Mouse (Mus musculus): ENCODE measurements around the gene Lrrc4b. TPM values are rescaled to one million over a fixed set of nuclear protein-coding genes. Genes with fewer than 3 reads are reported as not detected.
A peak's percentile ranks its signal among the peaks of the same experiment; 100 is the strongest.

The Lrrc4b gene
- polyA plus RNA-seq, 2 experiments: 1.6 to 15.3 TPM

GRCm38 (mm10) chr7:44482836-44483435 lies 54.1 kb downstream of the Lrrc4b start:
- H3K4me1 ChIP-seq (ENCODE audit: control insufficient read depth, insufficient read depth, low read length): no peaks in the 10 kb centered on the region
- ATAC-seq (ENCODE audit: low FRiP score, low read depth) (no peak), DNase-seq (ENCODE audit: low spot score) (no peak)
- 0 out of 2 replicates have a peak, but pooled peaks cover 13% of the 10 kb centered on the region for H3K27me3 ChIP-seq (ENCODE audit: control insufficient read depth, insufficient read depth, low read length)
- H3K9ac ChIP-seq (ENCODE audit: low read depth, low read length, severe bottlenecking): no peak overlapping the region
- 0 out of 2 replicates have a peak, but pooled peaks cover 2% of the 10 kb centered on the region for H3K36me3 ChIP-seq (ENCODE audit: control insufficient read depth, insufficient read depth, low read length)
- TF ChIP-seq POLR2A (IDR thresholded peaks at IDR 0.05; ENCODE audit: borderline replicate concordance, extremely low read depth, insufficient read depth, insufficient read length): no peak
- no peak overlapping the region for H3K27ac ChIP-seq (replicated peaks; ENCODE audit: low read depth, low read length)
- no peak overlapping the region for H3K4me3 ChIP-seq (replicated peaks; ENCODE audit: low read length)
- H3K9me3 ChIP-seq (ENCODE audit: control insufficient read depth, low read length): no peaks in the 10 kb centered on the region
- WGBS: 60% methylated on average over 3 of the region's 3 CpGs
- H3K4me2 ChIP-seq (replicated peaks; ENCODE audit: low read depth, low read length, severe bottlenecking): no peak overlapping the region

DNA sequence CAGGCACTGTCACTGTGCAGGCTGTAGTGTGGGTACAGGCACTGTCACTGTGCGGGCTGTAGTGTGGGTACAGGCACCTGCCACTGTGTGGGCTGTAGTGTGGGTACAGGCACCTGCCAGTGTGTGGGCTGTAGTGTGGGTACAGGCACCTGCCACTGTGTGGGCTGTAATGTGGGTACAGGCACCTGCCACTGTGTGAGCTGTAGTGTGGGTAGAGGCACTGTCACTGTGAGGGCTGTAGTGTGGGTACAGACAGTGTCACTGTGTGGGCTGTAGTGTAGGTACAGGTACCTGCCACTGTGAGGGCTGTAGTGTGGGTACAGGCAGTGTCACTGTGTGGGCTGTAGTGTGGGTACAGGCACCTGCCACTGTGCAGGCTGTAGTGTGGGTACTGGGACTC lies 55.3 kb downstream of the Lrrc4b start:
- no peak overlapping the region for H3K4me3 ChIP-seq (replicated peaks; ENCODE audit: low read length)
- peaks cover 13% of the 10 kb centered on the region for H3K36me3 ChIP-seq (ENCODE audit: control insufficient read depth, insufficient read depth, low read length)
- H3K9me3 ChIP-seq (ENCODE audit: control insufficient read depth, low read length): no peaks in the 10 kb centered on the region
- DNase-seq (ENCODE audit: low spot score) (no peak), ATAC-seq (ENCODE audit: low FRiP score, low read depth) (no peak)
- TF ChIP-seq POLR2A (IDR thresholded peaks at IDR 0.05; ENCODE audit: borderline replicate concordance, extremely low read depth, insufficient read depth, insufficient read length): no peak
- no peaks in the 10 kb centered on the region for H3K4me1 ChIP-seq (ENCODE audit: control insufficient read depth, insufficient read depth, low read length)
- 100% methylated on average over 1 of the region's 1 CpGs for WGBS
- no peak overlapping the region for H3K9ac ChIP-seq (ENCODE audit: low read depth, low read length, severe bottlenecking)
- 0 out of 2 replicates have a peak, but pooled peaks cover 4% of the 10 kb centered on the region for H3K27me3 ChIP-seq (ENCODE audit: control insufficient read depth, insufficient read depth, low read length)
- no peak overlapping the region for H3K4me2 ChIP-seq (replicated peaks; ENCODE audit: low read depth, low read length, severe bottlenecking)
- H3K27ac ChIP-seq (replicated peaks; ENCODE audit: low read depth, low read length): no peak overlapping the region

DNA sequence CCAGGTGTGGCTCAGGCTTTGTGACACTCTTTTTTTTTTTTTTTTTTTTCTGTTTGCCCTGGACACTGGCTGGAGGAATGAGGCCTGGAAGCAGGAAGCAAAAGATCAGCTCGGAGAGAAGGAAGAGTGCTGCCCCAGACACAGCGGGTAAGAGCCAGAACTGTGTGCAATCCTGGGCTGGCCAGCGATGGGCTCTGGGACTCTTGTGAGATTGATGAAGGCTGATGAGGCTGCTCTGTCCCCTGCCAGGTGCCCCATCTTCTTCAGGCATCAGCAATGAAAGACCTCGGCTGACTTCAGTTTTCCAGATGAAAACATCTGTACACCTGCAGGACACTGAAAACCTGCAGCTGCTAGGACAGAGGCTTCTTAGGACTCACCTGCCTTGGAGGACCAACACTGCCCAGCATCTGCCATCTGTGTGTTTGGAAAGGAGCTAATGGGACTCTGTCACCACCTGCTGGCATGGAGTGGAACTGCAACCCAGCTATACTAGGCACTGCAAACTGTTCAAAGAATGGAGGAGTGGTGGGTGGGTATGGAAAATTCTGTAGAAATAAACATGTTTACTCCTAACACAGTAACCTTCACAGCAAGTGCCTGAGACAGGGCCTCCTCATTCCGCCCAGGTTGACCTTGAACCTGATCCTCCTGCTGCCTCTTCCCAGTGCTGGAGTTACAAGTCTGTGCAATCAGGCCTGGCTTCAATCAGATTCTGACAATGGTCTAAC lies 56.2 kb downstream of the Lrrc4b start:
- 0 out of 2 replicates have a peak, but pooled peaks cover 4% of the 10 kb centered on the region for H3K27me3 ChIP-seq (ENCODE audit: control insufficient read depth, insufficient read depth, low read length)
- DNase-seq (ENCODE audit: low spot score) (peak; percentile 82), ATAC-seq (ENCODE audit: low FRiP score, low read depth) (peak; percentile 62)
- peak; percentile 15; the same call in 1 of the 2 replicates for TF ChIP-seq POLR2A (IDR thresholded peaks at IDR 0.05; ENCODE audit: borderline replicate concordance, extremely low read depth, insufficient read depth, insufficient read length)
- no peak overlapping the region for H3K9ac ChIP-seq (ENCODE audit: low read depth, low read length, severe bottlenecking)
- H3K4me2 ChIP-seq (replicated peaks; ENCODE audit: low read depth, low read length, severe bottlenecking): no peak overlapping the region
- no peak overlapping the region for H3K27ac ChIP-seq (replicated peaks; ENCODE audit: low read depth, low read length)
- H3K4me1 ChIP-seq (ENCODE audit: control insufficient read depth, insufficient read depth, low read length): no peaks in the 10 kb centered on the region
- peaks cover 20% of the 10 kb centered on the region for H3K36me3 ChIP-seq (ENCODE audit: control insufficient read depth, insufficient read depth, low read length)
- H3K4me3 ChIP-seq (replicated peaks; ENCODE audit: low read length): no peak overlapping the region
- 45% methylated on average over 5 of the region's 5 CpGs for WGBS
- no peaks in the 10 kb centered on the region for H3K9me3 ChIP-seq (ENCODE audit: control insufficient read depth, low read length)

- WGBS: 75% methylated on average over 7 of the region's 7 CpGs
- Histone ChIP-seq H3K9me3 (ENCODE audit: control insufficient read depth, low read length) (no peaks in the 10 kb centered on the region), H3K27me3 (ENCODE audit: control insufficient read depth, insufficient read depth, low read length) (0 out of 2 replicates have a peak, but pooled peaks cover 4% of the 10 kb centered on the region), H3K27ac (replicated peaks; ENCODE audit: low read depth, low read length) (no peak overlapping the region), H3K4me2 (replicated peaks; ENCODE audit: low read depth, low read length, severe bottlenecking) (no peak overlapping the region), H3K4me1 (ENCODE audit: control insufficient read depth, insufficient read depth, low read length) (no peaks in the 10 kb centered on the region), H3K36me3 (ENCODE audit: control insufficient read depth, insufficient read depth, low read length) (peaks cover 26% of the 10 kb centered on the region), H3K4me3 (replicated peaks; ENCODE audit: low read length) (no peak overlapping the region), H3K9ac (ENCODE audit: low read depth, low read length, severe bottlenecking) (no peak overlapping the region)
- TF ChIP-seq POLR2A (IDR thresholded peaks at IDR 0.05; ENCODE audit: borderline replicate concordance, extremely low read depth, insufficient read depth, insufficient read length): no peak
- DNase-seq (ENCODE audit: low spot score) (no peak), ATAC-seq (ENCODE audit: low FRiP score, low read depth) (no peak)
Observed at GRCm38 (mm10) chr7:44485572-44486195, 56.9 kb downstream of the Lrrc4b start.

- 67% methylated on average over 13 of the region's 13 CpGs for WGBS
- Histone ChIP-seq H3K9me3 (ENCODE audit: control insufficient read depth, low read length) (no peaks in the 10 kb centered on the region), H3K27me3 (ENCODE audit: control insufficient read depth, insufficient read depth, low read length) (0 out of 2 replicates have a peak, but pooled peaks cover 4% of the 10 kb centered on the region), H3K4me2 (replicated peaks; ENCODE audit: low read depth, low read length, severe bottlenecking) (no peak overlapping the region), H3K36me3 (ENCODE audit: control insufficient read depth, insufficient read depth, low read length) (peaks cover 40% of the 10 kb centered on the region), H3K4me3 (replicated peaks; ENCODE audit: low read length) (no peak overlapping the region), H3K9ac (ENCODE audit: low read depth, low read length, severe bottlenecking) (no peak overlapping the region), H3K4me1 (ENCODE audit: control insufficient read depth, insufficient read depth, low read length) (no peaks in the 10 kb centered on the region), H3K27ac (replicated peaks; ENCODE audit: low read depth, low read length) (no peak overlapping the region)
- DNase-seq (ENCODE audit: low spot score) (no peak), ATAC-seq (ENCODE audit: low FRiP score, low read depth) (no peak)
- TF ChIP-seq POLR2A (IDR thresholded peaks at IDR 0.05; ENCODE audit: borderline replicate concordance, extremely low read depth, insufficient read depth, insufficient read length): no peak
Observed at GRCm38 (mm10) chr7:44486927-44487575, 58.2 kb downstream of the Lrrc4b start.
